ENCODE assay signal across 9 mouse cellular contexts in the genomic region with DNA sequence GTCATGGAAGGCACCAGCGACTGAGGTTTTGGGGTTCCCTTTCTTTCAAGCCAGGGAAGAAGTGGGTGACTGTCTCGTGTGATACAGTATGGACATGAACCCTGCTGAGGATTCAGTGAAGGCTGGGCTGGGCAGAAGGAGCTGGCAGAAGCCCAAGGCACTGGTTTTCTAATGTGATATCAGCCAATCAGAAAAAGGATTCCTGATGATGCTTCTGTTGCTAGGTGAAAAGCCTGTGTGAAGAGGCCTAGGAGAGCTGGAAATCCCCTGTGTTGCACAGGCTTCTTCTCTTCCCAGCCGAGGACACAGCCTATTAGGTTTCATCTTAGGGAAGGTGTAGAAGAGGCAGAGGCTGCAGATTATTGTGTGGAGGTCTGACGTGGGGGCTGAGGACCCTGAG. TPM values are rescaled to one million over a fixed set of nuclear protein-coding genes. Genes with fewer than 3 reads are reported as not detected.
A peak's percentile ranks its signal among the peaks of the same experiment; 100 is the strongest.
DNase-seq lines count a peak whose midpoint lies in the region; ATAC-seq and TF ChIP-seq lines count a peak whose summit lies in the region.
"Had no signal": no experiment of that assay in that cellular context is flagged by ENCODE, and none has a peak within 500 bp of the region (broad histone marks: within the 10 kb centered on the region; RNA-seq: fewer than 3 reads in every experiment).

No protein-coding gene starts in this region.

- peak; percentile 77 for TF ChIP-seq POLR2A in spleen, adult 2 months (IDR thresholded peaks at IDR 0.05; ENCODE audit: low read depth, low read length)

- peak; percentile 52 for DNase-seq in gastrocnemius, adult 2 months
- DNase-seq in gastrocnemius, postnatal 36 days = no peak
- peak; percentile 9 to 19 for DNase-seq in cerebellum, adult 18-20 months
- peak; percentile 31 to 44 for DNase-seq in frontal cortex, postnatal 25 days (ENCODE audit: low spot score in 2 of 2)
- peak; percentile 74 for DNase-seq in intestine, embryonic 14.5 days (ENCODE audit: low spot score)
- DNase-seq in left cerebral cortex, adult 2 months (ENCODE audit: extremely low spot score in 1 of 2, low spot score in 2 of 2) = peak; percentile 54 to 57
- DNase-seq in monocyte, adult 2 months (ENCODE audit: low read depth in 1 of 2, low spot score in 2 of 2) = peak; percentile 41 to 80
- peak; percentile 74 to 95 for DNase-seq in spleen, adult 2 months (ENCODE audit: low read depth in 1 of 2, low spot score in 2 of 2)
- DNase-seq: liver, embryonic 13.5 days had no signal

- H3K27ac ChIP-seq in gastrocnemius, adult 2 months = no peak overlapping the region
- no peak overlapping the region for H3K27ac ChIP-seq in intestine, embryonic 14.5 days (ENCODE audit: low read depth)
- H3K27ac ChIP-seq in left cerebral cortex, adult 2 months = no peak overlapping the region
- peak overlapping the region; percentile 99 for H3K27ac ChIP-seq in spleen, adult 2 months (ENCODE audit: insufficient read depth, low read length)
- H3K27ac ChIP-seq: liver, embryonic 13.5 days had no signal

- H3K9me3 ChIP-seq in intestine, embryonic 14.5 days (ENCODE audit: control insufficient read depth, low read length) = no peaks in the 10 kb centered on the region
- H3K9me3 ChIP-seq: liver, embryonic 13.5 days had no signal

- no peak overlapping the region for H3K4me2 ChIP-seq in intestine, embryonic 14.5 days (ENCODE audit: low read length)
- H3K4me2 ChIP-seq: liver, embryonic 13.5 days had no signal

- H3K9ac ChIP-seq in intestine, embryonic 14.5 days (ENCODE audit: low read length) = no peak overlapping the region
- H3K9ac ChIP-seq: liver, embryonic 13.5 days had no signal

- ATAC-seq in intestine, embryonic 14.5 days (replicated peaks; ENCODE audit: low FRiP score, low TSS enrichment, low read depth) = peak; percentile 70

- no peak for TF ChIP-seq CTCF in gastrocnemius, adult 2 months (IDR thresholded peaks at IDR 0.05)
- no peak for TF ChIP-seq CTCF in left cerebral cortex, adult 2 months (IDR thresholded peaks at IDR 0.05)
- TF ChIP-seq CTCF in spleen, adult 2 months (IDR thresholded peaks at IDR 0.05; ENCODE audit: extremely low read depth, insufficient read depth, insufficient read length, insufficient replicate concordance) = no peak

- 28% methylated on average over 4 of the region's 4 CpGs for WGBS in intestine, embryonic 14.5 days
- 19% methylated on average over 4 of the region's 4 CpGs for WGBS in spleen, adult 2 months

- H3K4me1 ChIP-seq in intestine, embryonic 14.5 days (replicated peaks; ENCODE audit: control insufficient read depth, insufficient read depth, low read length) = peaks cover 19% of the 10 kb centered on the region
- H3K4me1 ChIP-seq in spleen, adult 2 months (ENCODE audit: control insufficient read depth, insufficient read depth, insufficient read length) = peaks cover 35% of the 10 kb centered on the region

- no peaks in the 10 kb centered on the region for H3K36me3 ChIP-seq in intestine, embryonic 14.5 days (ENCODE audit: control insufficient read depth, insufficient read depth, low read length)
- peaks cover 14% of the 10 kb centered on the region for H3K36me3 ChIP-seq in spleen, adult 2 months (ENCODE audit: control insufficient read depth, insufficient read depth, low read length)
- H3K36me3 ChIP-seq: liver, embryonic 13.5 days had no signal

- no peak overlapping the region for H3K4me3 ChIP-seq in gastrocnemius, adult 2 months
- no peak overlapping the region for H3K4me3 ChIP-seq in intestine, embryonic 14.5 days (ENCODE audit: low read depth, low read length)
- H3K4me3 ChIP-seq in left cerebral cortex, adult 2 months = no peak overlapping the region
- peak overlapping the region; percentile 33; the same call in 1 of the 2 replicates for H3K4me3 ChIP-seq in spleen, adult 2 months (ENCODE audit: extremely low read depth, insufficient read depth, insufficient read length)
- H3K4me3 ChIP-seq: liver, embryonic 13.5 days had no signal

- intact Hi-C loops in gastrocnemius, adult 2 months (cut with DNase I) = no loop called here
- intact Hi-C loops in gastrocnemius, postnatal 36 days (cut with DNase I) = no loop called here
- intact Hi-C loops in left cerebral cortex, adult 2 months (cut with DNase I) = loop anchor here (5.0 kb wide), 1 partner anchor 46 kb away; a partner anchor contains a TSS

- peaks cover 33% of the 10 kb centered on the region for H3K27me3 ChIP-seq in intestine, embryonic 14.5 days (replicated peaks; ENCODE audit: control insufficient read depth, insufficient read depth, low read length)
- H3K27me3 ChIP-seq in spleen, adult 2 months (ENCODE audit: control insufficient read depth, insufficient read depth, low read length) = no peaks in the 10 kb centered on the region

RNA-seq across cellular contexts. Expression of a gene that starts 4.0 kb away (rescaled TPM):
- total RNA-seq in gastrocnemius, adult 2 months (2021) = 1 to 10 TPM; 3.1 to 4.7 TPM
- 1 to 10 TPM; 5.7 to 6.6 TPM for total RNA-seq in gastrocnemius, postnatal 36 days (2021)
- 12.2 and 12.9 TPM in 2 replicates for polyA plus RNA-seq in intestine, embryonic 14.5 days (2014; fragmentation: Nextera tagmentation; extraction: Ambion mirVana)
- 1 to 10 TPM; 1.3 to 3.1 TPM for total RNA-seq in left cerebral cortex, adult 2 months (2021)
- 5,504 and 8,483 TPM in 2 replicates for polyA plus RNA-seq in spleen, adult 2 months (2012; rRNA removed)

RNA-seq across cellular contexts. Expression of a gene that starts 22.8 kb away (rescaled TPM):
- under 1 TPM in 1 of 2 experiments, not detected in 1; 0.11 TPM for total RNA-seq in gastrocnemius, adult 2 months (2021)
- under 1 TPM in 1 of 2 experiments, not detected in 1; 0.27 TPM for total RNA-seq in gastrocnemius, postnatal 36 days (2021)
- polyA plus RNA-seq in intestine, embryonic 14.5 days (2014; fragmentation: Nextera tagmentation; extraction: Ambion mirVana) = 0.11 TPM in 1 of 2 replicates, not detected in the other
- total RNA-seq in left cerebral cortex, adult 2 months (2021) = under 1 TPM; 0.16 to 0.18 TPM
- polyA plus RNA-seq in spleen, adult 2 months (2012; rRNA removed) = 318 and 334 TPM in 2 replicates

RNA-seq across cellular contexts. Expression of a gene that starts 26.1 kb away (rescaled TPM):
- 1 to 10 TPM; 5.3 to 6.0 TPM for total RNA-seq in gastrocnemius, adult 2 months (2021)
- 1 to 10 TPM; 6.0 to 6.9 TPM for total RNA-seq in gastrocnemius, postnatal 36 days (2021)
- polyA plus RNA-seq in intestine, embryonic 14.5 days (2014; fragmentation: Nextera tagmentation; extraction: Ambion mirVana) = 4.7 and 5.8 TPM in 2 replicates
- 1 to 10 TPM; 1.0 to 3.1 TPM for total RNA-seq in left cerebral cortex, adult 2 months (2021)
- 1,846 and 1,869 TPM in 2 replicates for polyA plus RNA-seq in spleen, adult 2 months (2012; rRNA removed)

RNA-seq across cellular contexts. Expression of a gene that starts 44.2 kb away (rescaled TPM):
- 1 to 10 TPM; 3.4 to 4.9 TPM for total RNA-seq in gastrocnemius, adult 2 months (2021)
- total RNA-seq in gastrocnemius, postnatal 36 days (2021) = 1 to 10 TPM; 6.8 to 7.0 TPM
- 4.1 and 4.3 TPM in 2 replicates for polyA plus RNA-seq in intestine, embryonic 14.5 days (2014; fragmentation: Nextera tagmentation; extraction: Ambion mirVana)
- 1 to 10 TPM; 1.1 to 2.1 TPM for total RNA-seq in left cerebral cortex, adult 2 months (2021)
- 1,025 and 1,109 TPM in 2 replicates for polyA plus RNA-seq in spleen, adult 2 months (2012; rRNA removed)

RNA-seq across cellular contexts. Expression of a gene that starts 58.2 kb away (rescaled TPM):
- total RNA-seq in gastrocnemius, adult 2 months (2021) = 1 to 10 TPM; 4.9 to 7.5 TPM
- 1 to 10 TPM; 4.9 to 6.1 TPM for total RNA-seq in gastrocnemius, postnatal 36 days (2021)
- 2.2 and 2.5 TPM in 2 replicates for polyA plus RNA-seq in intestine, embryonic 14.5 days (2014; fragmentation: Nextera tagmentation; extraction: Ambion mirVana)
- 1 to 10 TPM; 7.0 to 7.8 TPM for total RNA-seq in left cerebral cortex, adult 2 months (2021)
- 83.0 and 111 TPM in 2 replicates for polyA plus RNA-seq in spleen, adult 2 months (2012; rRNA removed)

Comparison
In these comparisons a context has a peak if more than half of its experiments do, and no peak if none do; other contexts are left out.
1. DNase-seq: peak in gastrocnemius, adult 2 months (single experiment), cerebellum, adult 18-20 months (2 of 2), frontal cortex, postnatal 25 days (2 of 2), intestine, embryonic 14.5 days (single experiment), left cerebral cortex, adult 2 months (2 of 2), monocyte, adult 2 months (2 of 2) and spleen, adult 2 months (2 of 2); none in gastrocnemius, postnatal 36 days (0 of 2).